Mouse (Mus musculus): ENCODE data around the gene Mphosph8. TPM values are rescaled to one million over a fixed set of nuclear protein-coding genes. Genes with fewer than 3 reads are reported as not detected.

Mphosph8 gene
- total RNA-seq (2022): 10 to 100 TPM; 46.5 to 73.2 (median 62.1) TPM

GRCm38 (mm10) chr14:56667969-56668802 is at the start of gene Mphosph8:
Mphosph8 (plus strand) TSS chr14:56668248.
- DNase-seq (ENCODE audit: low spot score in 2 of 2): peak; percentile 99 to 100

DNA sequence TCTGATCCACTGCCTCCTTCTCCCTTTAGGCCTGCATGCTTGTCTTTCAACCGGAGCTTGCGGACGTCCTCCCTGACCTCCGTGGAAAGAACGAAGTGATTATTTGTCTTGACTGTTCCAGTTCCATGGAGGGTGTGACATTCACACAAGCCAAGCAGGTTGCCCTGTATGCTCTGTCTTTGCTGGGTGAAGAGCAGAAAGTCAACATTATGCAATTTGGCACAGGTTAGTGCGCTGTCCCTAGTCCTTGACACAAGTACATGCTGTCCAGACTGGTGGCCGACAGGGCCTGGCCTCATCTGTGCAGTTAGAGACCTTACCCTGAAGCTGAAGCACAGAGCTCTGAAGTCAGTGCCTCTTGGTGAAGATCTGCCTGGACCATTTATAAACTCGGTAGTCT is 47.6 kb upstream of the Mphosph8 start:
- no peak for DNase-seq (ENCODE audit: low spot score in 2 of 2)

- DNase-seq (ENCODE audit: low spot score in 2 of 2): no peak
Measured at GRCm38 (mm10) chr14:56626202-56626601, 41.8 kb upstream of the Mphosph8 start.

GRCm38 (mm10) chr14:56628336-56628735 is 39.7 kb upstream of the Mphosph8 start:
- DNase-seq (ENCODE audit: low spot score in 2 of 2): peak; percentile 23 to 44

DNA sequence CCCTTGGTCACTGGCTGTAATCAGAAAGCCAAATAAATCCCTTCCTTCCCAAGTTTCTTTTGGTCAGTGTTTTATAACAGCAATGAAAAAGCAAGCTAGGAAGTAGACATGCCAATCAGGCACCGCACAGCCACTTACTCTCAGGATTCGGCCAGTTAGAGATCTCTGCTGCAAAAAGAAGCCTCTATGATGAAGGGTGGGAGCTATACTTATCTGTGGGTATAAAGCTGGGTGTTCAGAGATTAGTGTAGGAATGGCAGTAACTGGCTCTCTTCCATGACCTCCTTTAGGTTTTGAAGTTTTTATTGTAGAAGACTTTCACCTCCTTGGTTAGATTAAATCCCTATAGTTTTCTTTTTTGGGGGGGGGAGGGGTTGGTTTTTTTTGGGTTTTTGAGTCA is 36.9 kb upstream of the Mphosph8 start:
- DNase-seq (ENCODE audit: low spot score in 2 of 2): no peak

DNA sequence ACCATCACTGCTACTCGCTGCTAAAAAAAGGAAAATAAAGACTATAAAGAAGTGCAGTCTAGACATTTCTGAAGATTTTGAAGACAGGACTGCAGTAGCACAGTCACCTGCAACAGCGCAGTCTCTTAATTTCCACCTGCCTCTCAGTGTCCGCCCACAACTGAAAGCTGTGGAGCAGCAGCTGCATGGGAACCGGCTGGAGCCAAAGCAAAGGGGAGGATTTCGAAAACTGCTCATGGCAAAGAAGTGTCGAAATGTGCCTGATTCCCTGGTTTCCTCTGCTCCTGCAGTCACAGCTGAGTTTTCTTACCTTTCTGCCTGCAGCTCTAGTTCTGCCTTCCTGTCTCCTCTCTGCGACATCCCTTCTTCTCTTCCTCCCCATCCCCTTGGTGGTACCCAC is 20.8 kb upstream of the Mphosph8 start:
- DNase-seq (ENCODE audit: low spot score in 2 of 2): no peak

DNA sequence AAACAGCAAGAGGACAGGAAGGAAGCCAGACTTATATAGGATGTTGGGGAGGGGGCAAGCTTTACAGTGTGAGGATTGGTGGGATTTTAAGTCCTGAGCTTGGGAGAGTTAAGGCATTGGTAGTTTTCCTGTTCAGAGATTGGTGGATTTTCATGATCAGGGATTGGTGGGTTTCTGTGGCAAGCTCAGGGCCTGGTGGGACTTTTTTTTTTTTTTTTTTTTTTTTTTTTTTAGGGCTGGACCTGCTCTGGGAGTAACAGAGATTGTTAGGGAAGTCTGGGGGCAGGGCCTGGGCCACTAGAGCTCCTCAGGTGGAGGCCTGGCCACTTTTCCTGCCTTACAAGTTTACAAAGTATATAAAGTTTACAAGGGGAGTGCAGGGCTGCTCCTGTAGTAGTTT is 18.6 kb upstream of the Mphosph8 start:
- no peak for DNase-seq (ENCODE audit: low spot score in 2 of 2)

DNA sequence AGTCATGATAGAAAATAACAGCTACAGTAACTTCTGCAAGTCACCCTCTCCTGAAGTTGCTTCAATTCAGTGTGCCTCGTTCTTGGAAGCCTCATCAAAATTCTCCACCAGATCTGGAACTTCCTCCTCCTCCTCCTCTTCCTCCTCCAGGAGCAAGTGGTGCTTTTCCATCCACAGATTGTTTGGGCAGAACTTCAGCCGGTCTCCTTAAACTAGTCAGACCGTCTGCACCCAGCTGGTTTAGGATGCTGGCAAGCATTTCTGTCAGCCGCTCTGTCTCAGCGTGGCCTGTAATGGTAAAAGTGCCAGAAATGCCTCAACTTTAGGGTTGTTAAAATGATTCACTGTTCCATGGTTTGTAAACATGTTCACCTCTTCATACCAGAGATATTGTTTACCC is 2.4 kb upstream of the Mphosph8 start:
- peak; percentile 27 to 35 for DNase-seq (ENCODE audit: low spot score in 2 of 2)

DNA sequence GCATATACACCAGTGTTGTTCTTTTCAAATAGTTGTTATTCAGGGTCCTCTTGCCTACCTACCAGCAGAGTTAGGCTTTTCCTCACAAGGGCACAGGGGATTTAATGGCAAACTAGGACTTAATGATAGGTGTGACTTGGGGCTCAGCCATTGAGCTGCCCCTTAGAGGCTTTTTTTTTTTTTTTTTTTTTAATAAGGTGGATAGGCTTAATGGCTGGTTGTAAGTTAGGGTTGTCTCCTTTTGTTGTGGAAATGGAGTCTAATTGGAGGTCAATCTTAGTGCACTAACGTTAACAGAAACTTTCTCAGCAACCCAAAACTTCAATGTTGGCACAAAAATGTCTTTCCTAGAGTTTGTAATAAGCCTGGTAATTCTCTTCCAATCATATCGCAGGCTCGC is 1.1 kb upstream of the Mphosph8 start:
- no peak for DNase-seq (ENCODE audit: low spot score in 2 of 2)

GRCm38 (mm10) chr14:56669046-56669620 is 1.1 kb downstream of the Mphosph8 start:
- DNase-seq (ENCODE audit: low spot score in 2 of 2): no peak

- no peak for DNase-seq (ENCODE audit: low spot score in 2 of 2)
Measured at GRCm38 (mm10) chr14:56685426-56685825, 17.4 kb downstream of the Mphosph8 start.

- no peak for DNase-seq (ENCODE audit: low spot score in 2 of 2)
Measured at GRCm38 (mm10) chr14:56689116-56689515, 21.1 kb downstream of the Mphosph8 start.

GRCm38 (mm10) chr14:56689766-56690165 is 21.7 kb downstream of the Mphosph8 start:
- DNase-seq (ENCODE audit: low spot score in 2 of 2): no peak

DNA sequence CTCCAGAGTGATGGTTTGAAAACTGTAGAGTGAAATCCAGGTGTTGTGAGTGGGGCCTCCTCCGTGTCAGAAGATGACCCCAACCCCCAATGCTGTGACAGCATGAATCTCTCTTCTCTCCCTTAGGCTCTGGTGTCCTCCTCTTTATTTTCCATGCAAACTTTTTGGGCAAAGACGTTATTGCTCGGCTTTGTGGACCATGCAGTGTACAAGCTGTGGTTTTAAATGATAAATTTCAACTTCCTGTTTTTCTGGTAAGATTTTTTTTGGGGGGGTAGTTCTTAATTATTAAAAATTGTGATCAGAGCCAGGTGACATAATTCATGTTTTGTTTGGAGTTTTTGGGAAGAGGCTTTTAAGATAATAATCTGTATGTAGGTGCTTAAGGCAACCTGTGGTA is 27.4 kb downstream of the Mphosph8 start:
- DNase-seq (ENCODE audit: low spot score in 2 of 2): no peak

DNA sequence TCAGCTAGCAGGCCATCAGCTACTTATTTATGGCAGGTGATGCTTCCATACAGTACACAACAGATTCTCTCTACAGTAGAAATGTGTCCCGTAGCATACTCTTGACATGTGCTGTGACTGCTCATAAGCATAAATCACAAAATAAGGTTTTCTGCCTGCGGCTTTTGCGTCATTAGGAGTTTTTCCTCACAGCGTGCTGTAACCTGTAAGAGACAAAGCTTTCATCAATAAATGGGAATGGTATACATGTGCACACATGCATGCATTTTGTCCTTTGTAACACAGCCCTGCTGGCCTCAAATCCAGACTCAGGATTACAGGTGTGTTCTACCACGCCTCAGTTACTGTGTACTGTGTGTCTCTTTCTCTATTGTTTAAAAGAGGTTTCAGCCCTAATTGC is 29.8 kb downstream of the Mphosph8 start:
- DNase-seq (ENCODE audit: low spot score in 2 of 2): no peak

DNA sequence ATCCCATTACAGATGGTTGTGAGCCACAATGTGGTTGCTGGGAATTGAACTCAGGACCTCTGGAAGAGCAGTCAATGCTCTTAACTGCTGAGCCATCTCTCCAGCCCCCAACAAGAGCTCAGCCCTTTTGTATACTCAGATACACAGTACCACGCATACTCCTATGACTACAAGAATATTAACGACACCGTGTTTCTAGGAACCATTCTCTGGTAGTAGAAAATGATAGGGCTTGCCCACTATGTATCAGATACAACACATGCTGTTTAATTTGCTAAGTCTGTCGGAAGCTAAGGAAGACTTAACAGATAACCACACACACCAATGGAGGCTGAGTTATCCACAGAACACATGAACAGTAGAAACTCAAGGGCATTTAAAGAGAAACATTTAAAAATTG is 34.6 kb downstream of the Mphosph8 start:
- DNase-seq (ENCODE audit: low spot score in 2 of 2): no peak

DNA sequence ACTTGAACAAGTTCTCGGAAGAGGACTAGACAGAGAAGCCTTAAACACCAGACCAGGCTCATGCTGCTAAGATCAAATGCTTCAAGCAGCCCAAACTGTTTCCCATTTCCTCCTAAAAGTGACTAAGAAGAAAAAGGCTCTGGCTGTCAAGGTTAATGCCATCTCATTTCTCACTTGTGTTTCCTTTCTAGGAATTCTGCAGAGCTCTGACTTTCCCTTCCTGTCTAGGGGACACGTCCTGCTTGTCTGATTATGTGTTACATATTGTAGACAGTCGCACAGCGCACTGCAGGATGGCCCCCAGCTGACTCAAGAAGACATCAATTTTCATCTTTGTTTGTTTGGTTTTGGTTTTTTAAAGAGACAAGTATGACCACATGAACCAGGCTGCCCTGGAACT is 37.6 kb downstream of the Mphosph8 start:
- DNase-seq (ENCODE audit: low spot score in 2 of 2): no peak

- no peak for DNase-seq (ENCODE audit: low spot score in 2 of 2)
Measured at GRCm38 (mm10) chr14:56726493-56726892, 58.4 kb downstream of the Mphosph8 start.

GRCm38 (mm10) chr14:56740175-56740574 is 72.1 kb downstream of the Mphosph8 start:
- no peak for DNase-seq (ENCODE audit: low spot score in 2 of 2)

Measured in layer of hippocampus, adult 8-10 months (tissue).